Mouse (Mus musculus) lung, embryonic 16.5 days (tissue): ENCODE measurements around the gene Defb21. TPM values are rescaled to one million over a fixed set of nuclear protein-coding genes. Genes with fewer than 3 reads are reported as not detected.

ENCODE experiments used
- ATAC-seq: fragments of 200-750 bp; cut with Nextera tagmentation; 2 replicates; pipeline ENCODE4 v1.8.0; 2017; ENCODE audit warnings: low read depth, mild to moderate bottlenecking, moderate library complexity
- H3K27ac ChIP-seq: fragments of 300-500 bp; sonication (generic); 2 replicates; pipeline ENCODE4 v1.5.1; 2014; ENCODE audit warnings: mild to moderate bottlenecking, control low read depth, low read length
- H3K27me3 ChIP-seq: fragments of 300-500 bp; sonication (generic); 2 replicates; pipeline ENCODE4 v1.6.1; 2014; ENCODE audit warnings: low read depth, low read length, mixed read lengths; ENCODE audit not compliant: control insufficient read depth, insufficient read depth
- H3K36me3 ChIP-seq: fragments of 300-500 bp; sonication (generic); 2 replicates; pipeline ENCODE4 v1.6.1; 2014; ENCODE audit warnings: low read length; ENCODE audit not compliant: control insufficient read depth, insufficient read depth
- H3K4me1 ChIP-seq: fragments of 300-500 bp; sonication (generic); replicated peaks from 2 replicates; pipeline ENCODE4 v1.6.1; 2014; ENCODE audit warnings: low read length, mixed read lengths; ENCODE audit not compliant: control insufficient read depth, insufficient read depth
- H3K4me2 ChIP-seq: fragments of 300-500 bp; sonication (generic); 2 replicates; pipeline ENCODE4 v1.6.1; 2014; ENCODE audit warnings: low read depth, low read length, control low read depth
- H3K4me3 ChIP-seq: fragments of 300-500 bp; sonication (generic); 2 replicates; pipeline ENCODE4 v1.5.1; 2014; ENCODE audit warnings: mild to moderate bottlenecking, low read length, control low read depth
- H3K9ac ChIP-seq: fragments of 300-500 bp; sonication (generic); 2 replicates; pipeline ENCODE4 v1.6.1; 2014; ENCODE audit warnings: low read length, control low read depth
- H3K9me3 ChIP-seq: fragments of 300-500 bp; sonication (generic); 2 replicates; pipeline ENCODE4 v1.6.1; 2016; ENCODE audit warnings: low read length; ENCODE audit not compliant: control insufficient read depth
- WGBS: fragments of 180-500 bp; shearing (Covaris S2); extraction: QIAGEN DNeasy Blood & Tissue Kit; methylation state at CpG from one replicate; pipeline ENCODE4 v1.1.7; 2014; 5-methylcytosine and 5-hydroxymethylcytosine counted together
- polyA plus RNA-seq: library from polyadenylated mRNA; unstranded; fragments of >200 nt; fragmentation: Nextera tagmentation; extraction: Ambion mirVana; gene quantifications from 2 replicates; pipeline ENCODE4 v1.2.1, GENCODE M21; 2015

Gene Defb21
- polyA plus RNA-seq, 1 experiment from 2014 or later: not detected

DNA sequence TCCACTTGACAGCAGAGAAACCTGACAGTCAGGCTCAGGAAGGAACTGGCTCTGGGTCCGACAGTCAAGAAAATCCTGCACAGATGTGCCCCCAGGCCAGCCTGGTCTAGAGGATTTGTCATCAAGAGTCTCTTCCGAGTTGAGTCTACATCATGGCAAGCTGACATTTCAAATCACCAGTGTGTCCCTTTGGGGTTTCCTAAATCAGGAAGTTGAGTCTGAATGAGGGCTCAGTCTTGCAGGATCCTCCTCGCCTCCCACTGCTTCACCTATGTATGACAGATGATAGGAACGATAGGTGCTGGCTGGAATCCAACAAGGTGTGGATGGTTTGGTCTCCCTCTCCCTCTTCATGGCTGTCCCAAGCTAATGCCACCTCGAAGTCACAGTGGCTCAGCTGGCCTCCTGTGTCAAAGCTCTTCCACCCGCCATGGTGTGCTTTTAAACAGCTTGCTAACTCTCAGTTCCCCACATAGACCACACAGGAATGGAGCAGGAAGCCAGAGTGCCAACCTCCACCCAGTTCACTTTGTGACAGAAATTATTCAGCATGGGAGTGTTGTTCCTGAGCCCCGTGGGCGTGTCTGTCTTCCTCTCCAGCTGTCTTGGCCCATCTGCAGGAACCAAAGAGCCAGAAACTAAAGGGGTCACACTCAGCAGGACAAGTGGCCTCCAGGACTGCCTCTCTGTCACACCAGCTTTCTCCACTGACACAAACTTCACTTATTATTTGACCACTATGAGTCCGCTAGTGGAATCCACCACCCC lies 48.0 kb downstream of the Defb21 start:
- Histone ChIP-seq H3K4me2 (no peak overlapping the region), H3K27ac (no peak overlapping the region), H3K36me3 (no peaks in the 10 kb centered on the region), H3K4me1 (no peaks in the 10 kb centered on the region), H3K27me3 (peaks cover 4% of the 10 kb centered on the region; the same call in 1 of the 2 replicates), H3K9me3 (no peaks in the 10 kb centered on the region), H3K9ac (no peak overlapping the region), H3K4me3 (no peak overlapping the region)
- 59% methylated on average over 9 of the region's 9 CpGs for WGBS
- ATAC-seq: no peak

DNA sequence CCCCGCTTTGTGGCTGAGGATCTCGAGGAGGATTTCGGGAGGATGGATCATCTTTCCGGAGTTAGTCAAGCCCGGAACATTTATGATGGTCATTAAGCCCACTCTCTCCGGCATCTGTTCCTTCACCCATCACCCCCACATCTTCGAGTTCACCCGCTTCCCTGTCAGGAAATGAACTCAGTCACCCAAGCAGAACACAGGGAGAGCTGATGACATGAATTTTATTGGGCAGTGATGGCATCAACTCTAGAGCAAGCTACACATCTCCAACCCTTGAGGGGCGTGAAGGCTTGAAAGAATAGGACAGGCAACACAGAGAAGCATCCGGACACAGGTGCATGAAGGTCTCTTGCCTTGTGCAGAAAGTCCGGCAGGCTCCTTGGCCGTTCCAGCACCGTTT lies 49.6 kb downstream of the Defb21 start:
- Histone ChIP-seq H3K36me3 (no peaks in the 10 kb centered on the region), H3K4me2 (no peak overlapping the region), H3K4me3 (no peak overlapping the region), H3K9me3 (no peaks in the 10 kb centered on the region), H3K9ac (no peak overlapping the region), H3K27me3 (peaks cover 18% of the 10 kb centered on the region), H3K27ac (no peak overlapping the region), H3K4me1 (peaks cover 7% of the 10 kb centered on the region; the same call in 1 of the 2 replicates)
- WGBS: 86% methylated on average over 13 of the region's 13 CpGs
- no peak for ATAC-seq

DNA sequence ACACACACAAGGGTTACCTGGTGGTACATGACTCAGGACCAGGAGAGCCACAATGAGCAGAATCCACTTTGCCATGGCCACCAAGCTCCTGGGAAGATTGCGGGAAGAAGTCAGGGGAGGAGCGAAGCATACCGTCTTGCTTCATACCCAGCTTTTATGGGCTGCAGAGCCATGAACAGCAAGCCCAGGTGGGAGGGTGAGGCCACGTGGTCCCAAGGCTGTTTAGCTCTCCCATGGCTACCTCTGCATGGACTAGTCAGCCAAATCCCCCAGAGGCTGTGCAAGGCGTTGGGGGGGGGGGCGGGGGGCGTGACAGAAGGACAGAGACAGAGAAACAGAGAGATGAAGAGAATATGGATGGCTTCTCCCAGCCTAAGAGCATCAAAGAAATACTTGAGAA lies 50.4 kb downstream of the Defb21 start, which contains the start of gene Defb25:
Defb25 (minus strand) TSS at position 101 of the 400 bp plus-strand sequence.
- Histone ChIP-seq H3K4me1 (peaks cover 7% of the 10 kb centered on the region; the same call in 1 of the 2 replicates), H3K9me3 (no peaks in the 10 kb centered on the region), H3K27me3 (peaks cover 25% of the 10 kb centered on the region), H3K36me3 (no peaks in the 10 kb centered on the region), H3K4me3 (no peak within 1 kb of the TSS), H3K4me2 (no peak within 1 kb of the TSS), H3K27ac (no peak within 1 kb of the TSS), H3K9ac (no peak within 1 kb of the TSS)
- WGBS: 78% methylated on average over 7 of the region's 7 CpGs
- ATAC-seq: no peak

Other genes with a start within 250 kb of the Defb21 start
- gene Rbck1, start 240.1 kb upstream of the Defb21 start, polyA plus RNA-seq: 88.1 and 92.0 TPM in 2 replicates
- 5.0 and 5.2 TPM in 2 replicates for gene Trib3, start 228.7 kb upstream of the Defb21 start, polyA plus RNA-seq
- gene Nrsn2, start 196.1 kb upstream of the Defb21 start, polyA plus RNA-seq: 0.40 and 0.62 TPM in 2 replicates
- gene Sox12, start 174.7 kb upstream of the Defb21 start, polyA plus RNA-seq: 7.4 and 8.1 TPM in 2 replicates
- gene Zcchc3, start 157.7 kb upstream of the Defb21 start, polyA plus RNA-seq: 22.2 and 25.9 TPM in 2 replicates
- 8.5 and 10.5 TPM in 2 replicates for gene 6820408C15Rik, start 157.2 kb upstream of the Defb21 start, polyA plus RNA-seq
- not detected in 2 replicates for gene Defb23, start 108.1 kb upstream of the Defb21 start, polyA plus RNA-seq
- not detected in 2 replicates for gene Defb20, start 95.7 kb upstream of the Defb21 start, polyA plus RNA-seq
- gene Defb22, start 82.6 kb upstream of the Defb21 start, polyA plus RNA-seq: not detected in 2 replicates
- not detected in 2 replicates for gene Defb26, start 61.1 kb upstream of the Defb21 start, polyA plus RNA-seq
- not detected in 2 replicates for gene Defb28, start 54.5 kb upstream of the Defb21 start, polyA plus RNA-seq
- gene Defb29, start 32.6 kb upstream of the Defb21 start, polyA plus RNA-seq: not detected in 2 replicates
- not detected in 2 replicates for gene Gm17416, start 3.4 kb upstream of the Defb21 start, polyA plus RNA-seq
- not detected in 2 replicates for gene Defb19, start 7.6 kb downstream of the Defb21 start, polyA plus RNA-seq
- not detected in 2 replicates for gene Defb45, start 26.7 kb downstream of the Defb21 start, polyA plus RNA-seq
- not detected in 2 replicates for gene Defb36, start 31.6 kb downstream of the Defb21 start, polyA plus RNA-seq
- gene Defb25, start 50.3 kb downstream of the Defb21 start, polyA plus RNA-seq: 1.2 and 3.7 TPM in 2 replicates
- gene Rem1, start 54.2 kb downstream of the Defb21 start, polyA plus RNA-seq: 8.4 and 8.6 TPM in 2 replicates
- 96.3 and 98.8 TPM in 2 replicates for gene H13, start 96.7 kb downstream of the Defb21 start, polyA plus RNA-seq
- gene Mcts2, start 114.3 kb downstream of the Defb21 start, polyA plus RNA-seq: 26.1 and 27.4 TPM in 2 replicates
- 186 and 189 TPM in 2 replicates for gene Id1, start 163.5 kb downstream of the Defb21 start, polyA plus RNA-seq
- 99.6 and 104 TPM in 2 replicates for gene Cox4i2, start 181.4 kb downstream of the Defb21 start, polyA plus RNA-seq